Mouse (Mus musculus) thymus, postnatal 36 days (tissue): ENCODE measurements around the gene Rabgap1l.

Experiments
- DNase-seq, 2 experiments: peaks; one replicate each; pipeline ENCODE4 v3.0.0; 2022; ENCODE audit warnings: mixed read lengths in 2 of 2

Rabgap1l gene

DNA sequence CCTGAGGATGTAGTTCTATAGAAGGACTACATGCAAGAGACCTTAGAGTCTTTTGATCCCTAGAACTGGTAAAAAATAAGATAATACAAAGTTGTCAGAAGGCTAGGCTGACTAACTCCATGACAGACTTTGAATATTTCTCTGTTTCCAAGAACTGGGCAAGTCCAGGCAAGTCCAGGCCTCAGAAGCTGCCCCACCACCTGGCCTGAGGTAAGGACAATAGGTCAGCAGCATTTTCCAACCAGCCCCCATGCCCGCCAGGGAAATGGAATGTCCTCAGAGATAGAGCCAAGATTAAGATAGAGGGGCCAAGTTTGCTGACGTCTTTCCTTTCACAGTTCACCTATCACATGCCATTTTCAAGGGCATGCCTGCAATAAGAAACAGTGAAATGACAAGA is 517.8 kb downstream of the Rabgap1l start:
- no peak for DNase-seq

DNA sequence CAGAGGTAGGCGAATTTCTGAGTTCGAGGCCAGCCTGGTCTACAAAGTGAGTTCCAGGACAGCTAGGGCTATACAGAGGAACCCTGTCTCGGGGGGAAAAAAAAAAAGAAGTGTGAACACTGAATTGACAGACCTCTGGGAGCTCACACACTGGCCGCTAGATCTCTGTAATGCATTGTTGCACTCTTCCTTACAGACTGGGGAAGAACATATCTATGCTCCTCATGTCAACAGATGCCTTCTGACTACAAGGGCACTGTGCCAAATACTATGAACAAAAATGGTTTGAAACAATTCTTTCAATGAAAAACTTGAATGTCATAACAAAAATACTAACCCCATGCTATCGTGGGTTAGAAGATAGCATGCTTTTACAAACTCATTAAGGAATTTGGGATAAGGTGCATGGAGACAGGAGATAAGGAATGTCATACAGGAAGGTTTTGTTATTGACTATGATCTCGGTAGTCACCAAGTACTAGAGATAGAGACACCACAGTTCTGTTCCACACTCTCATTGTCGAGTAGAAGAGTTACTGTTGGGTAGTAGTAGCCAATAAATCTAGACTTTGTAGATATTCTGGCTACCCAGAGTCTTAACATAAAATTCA is 519.8 kb downstream of the Rabgap1l start:
- DNase-seq = no peak

DNA sequence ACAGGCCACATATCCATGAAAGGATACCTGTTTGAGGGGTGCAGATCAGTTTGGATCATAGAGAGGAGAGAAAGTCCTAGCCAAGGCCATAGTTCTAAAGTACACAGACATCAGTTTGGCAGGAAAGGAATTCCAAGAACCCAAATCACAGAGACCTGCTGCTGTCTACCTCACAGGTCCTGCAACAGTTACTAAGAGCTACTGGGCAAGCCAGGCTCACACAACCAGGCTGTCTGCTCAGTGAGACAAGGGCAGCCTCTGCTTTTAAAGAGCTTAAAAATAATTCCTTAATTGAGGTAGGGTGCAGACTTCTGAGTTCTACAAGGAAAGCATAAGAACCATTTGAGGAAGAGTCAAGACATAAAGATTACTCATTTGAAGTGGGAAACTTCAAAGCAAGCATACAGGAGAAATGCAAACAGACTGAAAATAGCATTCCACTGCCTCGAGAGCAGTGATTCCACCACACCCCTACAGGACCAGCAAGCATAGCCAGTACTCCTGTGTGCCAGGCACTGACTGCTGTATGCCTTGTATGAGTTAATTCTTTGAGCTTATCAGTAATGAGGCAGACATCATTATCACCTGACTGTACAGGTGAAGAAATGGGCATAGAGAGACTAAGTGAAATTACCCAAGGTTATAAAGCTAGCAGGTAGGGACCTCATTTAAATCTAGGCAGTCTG is 521.6 kb downstream of the Rabgap1l start:
- DNase-seq = no peak

DNA sequence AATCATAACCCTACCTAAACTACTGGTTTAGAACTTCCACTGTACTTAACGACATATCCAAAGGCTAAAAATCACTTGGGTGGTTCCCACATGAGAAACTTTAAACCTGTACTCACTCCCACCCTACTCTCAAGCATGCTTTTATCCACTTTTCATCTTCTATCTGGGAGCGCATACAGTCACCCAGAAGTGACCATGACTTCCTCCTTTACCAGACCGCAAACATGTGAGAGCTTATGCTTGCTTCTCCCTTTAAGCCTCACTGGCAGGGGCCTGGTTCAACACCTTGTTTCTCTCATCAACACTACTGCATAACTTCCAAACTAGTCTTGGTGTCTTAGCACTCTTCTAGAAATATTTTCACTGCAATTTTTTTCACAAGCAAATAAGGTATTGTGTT is 524.7 kb downstream of the Rabgap1l start:
- no peak for DNase-seq

- no peak for DNase-seq
Measured at GRCm38 (mm10) chr1:160263630-160264346, 529.2 kb downstream of the Rabgap1l start.

- DNase-seq = no peak
Measured at GRCm38 (mm10) chr1:160263053-160263452, 530.0 kb downstream of the Rabgap1l start.

GRCm38 (mm10) chr1:160262415-160262814 is 530.6 kb downstream of the Rabgap1l start:
- DNase-seq = no peak

- no peak for DNase-seq
Measured at GRCm38 (mm10) chr1:160261849-160262248, 531.2 kb downstream of the Rabgap1l start.

DNA sequence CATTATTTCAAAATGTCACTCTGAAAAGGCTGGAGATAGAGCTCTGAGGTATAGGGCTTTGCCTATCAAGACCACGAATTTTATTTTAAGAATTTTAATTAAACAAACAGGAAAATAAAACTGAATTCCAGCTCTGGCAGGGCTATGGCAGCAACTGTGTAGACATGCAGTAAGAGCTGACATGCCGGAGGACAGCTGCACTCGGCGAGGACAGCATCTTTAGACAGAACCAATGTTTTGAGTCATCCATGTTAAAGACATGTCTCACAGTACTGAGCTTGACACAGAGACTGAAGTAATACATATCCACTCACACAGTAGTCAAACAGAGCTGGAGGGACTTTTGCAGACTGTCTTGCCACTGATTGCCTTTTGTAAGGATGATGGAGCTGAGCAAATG is 532.4 kb downstream of the Rabgap1l start:
- no peak for DNase-seq

DNA sequence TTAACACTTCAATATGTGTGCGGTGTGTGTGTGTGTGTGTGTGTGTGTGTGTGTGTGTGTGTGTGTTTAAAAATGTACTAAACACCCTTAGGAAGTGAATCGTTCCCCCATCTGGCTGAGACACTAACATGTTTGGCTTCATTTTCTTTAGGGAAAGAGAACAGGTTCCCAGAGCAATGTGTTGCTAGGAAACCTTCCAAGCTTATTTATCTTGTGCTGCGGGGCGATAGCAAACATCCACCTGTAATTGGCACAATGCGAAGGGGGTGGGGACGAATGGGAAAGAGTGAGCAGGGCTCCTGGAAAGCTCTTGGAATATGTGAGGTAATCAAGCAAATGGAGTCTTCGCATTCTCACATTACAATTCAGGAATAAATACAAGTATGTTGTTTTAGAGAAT is 533.1 kb downstream of the Rabgap1l start:
- no peak for DNase-seq

DNA sequence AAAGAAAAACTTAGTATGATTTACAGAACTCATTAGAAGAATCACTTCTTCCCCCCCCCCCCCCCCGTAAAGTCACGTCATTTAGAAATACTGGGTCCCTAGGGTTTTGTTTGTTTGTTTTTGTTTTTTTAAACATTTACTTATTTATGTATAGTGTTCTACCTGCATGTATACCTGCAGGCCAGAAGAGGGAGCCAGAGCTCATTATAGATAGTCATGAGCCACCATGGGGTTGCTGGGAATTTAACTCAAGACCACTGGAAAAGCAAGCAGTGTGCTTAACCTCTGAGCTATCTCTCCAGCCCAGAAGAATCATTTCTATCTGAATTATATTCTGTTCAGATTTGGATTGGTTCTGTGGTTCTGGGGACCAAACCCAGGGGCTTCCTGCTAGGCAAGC is 539.9 kb downstream of the Rabgap1l start:
- DNase-seq = no peak

DNA sequence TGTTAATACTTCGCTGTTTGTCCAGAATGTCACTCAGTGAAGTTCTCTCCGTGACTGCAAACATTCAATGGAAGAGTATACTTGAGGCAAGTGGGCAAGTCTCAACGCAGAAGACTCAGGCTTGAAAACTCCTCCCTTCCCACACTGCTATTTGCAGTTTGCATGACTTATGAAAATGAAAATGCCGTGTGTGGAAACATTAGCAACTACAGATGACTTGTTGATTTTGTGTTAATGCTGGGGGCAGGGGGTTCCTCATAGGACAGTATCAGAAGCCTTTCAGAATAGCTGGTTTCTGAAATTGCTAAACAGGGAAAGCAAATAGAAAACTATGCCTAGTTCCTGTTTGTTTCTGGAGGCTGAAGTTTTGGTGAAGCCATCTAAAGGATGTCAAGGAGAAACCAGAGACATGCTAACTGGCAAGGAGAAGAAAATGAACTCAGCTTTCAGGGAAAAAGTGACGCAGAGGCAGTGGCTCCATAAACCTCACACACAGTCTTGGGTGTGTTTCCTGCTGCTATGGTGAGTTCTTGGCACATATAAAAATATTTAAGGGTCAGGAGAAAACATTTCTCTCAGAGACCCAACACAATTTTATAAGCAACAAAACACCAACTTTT is 541.5 kb downstream of the Rabgap1l start:
- no peak for DNase-seq

- DNase-seq = no peak
Measured at GRCm38 (mm10) chr1:160250782-160251181, 542.2 kb downstream of the Rabgap1l start.

DNA sequence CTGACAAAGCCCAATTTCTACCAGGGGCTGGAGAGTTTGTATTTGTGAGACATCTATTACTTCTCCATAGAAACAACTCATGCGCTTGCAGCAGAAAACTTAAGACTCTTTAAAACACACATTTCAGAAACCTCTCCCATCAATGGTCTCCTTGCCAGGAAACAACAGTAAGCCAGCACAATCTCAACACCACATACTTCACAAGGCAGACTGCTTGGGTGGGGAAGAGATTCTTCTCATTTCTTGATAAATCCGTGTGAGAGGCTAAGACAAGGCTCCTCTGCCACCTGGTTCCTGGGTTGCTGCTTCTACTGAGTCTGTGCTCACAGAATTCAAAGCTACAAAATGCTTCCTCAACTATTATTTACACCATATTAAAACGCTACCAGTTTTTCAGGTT is 543.2 kb downstream of the Rabgap1l start:
- DNase-seq = no peak

- DNase-seq = peak; percentile 48 to 68
Measured at GRCm38 (mm10) chr1:160247473-160247872, 545.5 kb downstream of the Rabgap1l start.

DNA sequence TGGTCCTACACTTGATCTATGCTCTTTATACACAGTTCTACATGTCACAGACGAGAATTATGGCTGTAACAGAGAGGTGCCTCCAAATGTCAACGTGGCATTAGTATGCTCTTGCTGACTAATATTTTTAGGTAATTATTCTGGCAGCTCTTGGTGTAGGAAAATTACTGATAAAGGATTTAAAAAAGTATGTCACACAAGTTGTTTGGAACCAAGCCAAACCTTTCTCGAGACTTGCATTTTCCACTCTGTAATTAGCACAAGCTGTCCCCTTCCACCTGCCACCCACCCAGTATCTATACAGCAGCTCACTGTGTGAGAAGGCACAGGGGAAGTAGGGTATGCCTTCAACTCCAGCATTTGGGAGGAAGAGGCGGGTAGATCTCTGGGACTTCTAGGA is 546.2 kb downstream of the Rabgap1l start:
- DNase-seq = no peak

DNA sequence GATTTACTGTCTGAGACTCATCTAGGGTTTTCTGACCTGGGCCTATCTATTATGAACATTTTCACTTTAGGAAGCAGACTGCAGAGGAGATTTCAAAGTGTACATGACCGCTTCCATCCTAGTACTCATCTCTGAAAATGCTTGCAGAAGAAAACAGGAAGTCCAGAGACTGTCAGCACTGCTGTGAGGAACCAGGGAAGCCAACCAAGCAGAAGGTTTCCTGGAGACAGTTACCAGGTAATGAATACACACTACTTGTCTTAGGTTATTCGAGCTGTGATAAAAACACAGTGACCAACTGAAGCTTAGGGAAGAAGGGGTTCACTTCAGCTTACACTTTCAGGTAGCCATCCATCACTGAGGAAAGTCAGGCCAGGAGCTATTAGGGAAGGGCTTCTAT is 547.1 kb downstream of the Rabgap1l start:
- DNase-seq = no peak

GRCm38 (mm10) chr1:160244689-160245088 is 548.3 kb downstream of the Rabgap1l start:
- DNase-seq = no peak

DNA sequence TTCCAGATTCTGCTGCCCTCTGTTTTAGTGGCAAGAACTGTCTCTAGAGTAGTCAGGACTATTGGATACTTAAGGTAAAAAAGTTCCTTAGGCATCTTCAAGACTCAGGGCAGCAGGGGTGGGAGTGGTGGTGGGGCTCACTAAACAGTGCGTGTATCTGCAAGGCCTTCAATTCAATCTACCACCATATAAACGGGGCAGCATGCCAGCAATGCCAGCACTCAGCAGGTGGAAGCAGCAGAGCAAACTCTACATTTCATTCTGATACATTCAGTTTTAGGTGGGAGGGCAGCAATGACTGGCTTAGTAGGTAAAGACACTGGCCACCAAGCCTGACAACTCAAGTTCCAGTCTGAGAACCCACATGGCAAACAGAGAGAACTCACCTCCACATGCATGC is 552.9 kb downstream of the Rabgap1l start:
- DNase-seq = no peak

DNA sequence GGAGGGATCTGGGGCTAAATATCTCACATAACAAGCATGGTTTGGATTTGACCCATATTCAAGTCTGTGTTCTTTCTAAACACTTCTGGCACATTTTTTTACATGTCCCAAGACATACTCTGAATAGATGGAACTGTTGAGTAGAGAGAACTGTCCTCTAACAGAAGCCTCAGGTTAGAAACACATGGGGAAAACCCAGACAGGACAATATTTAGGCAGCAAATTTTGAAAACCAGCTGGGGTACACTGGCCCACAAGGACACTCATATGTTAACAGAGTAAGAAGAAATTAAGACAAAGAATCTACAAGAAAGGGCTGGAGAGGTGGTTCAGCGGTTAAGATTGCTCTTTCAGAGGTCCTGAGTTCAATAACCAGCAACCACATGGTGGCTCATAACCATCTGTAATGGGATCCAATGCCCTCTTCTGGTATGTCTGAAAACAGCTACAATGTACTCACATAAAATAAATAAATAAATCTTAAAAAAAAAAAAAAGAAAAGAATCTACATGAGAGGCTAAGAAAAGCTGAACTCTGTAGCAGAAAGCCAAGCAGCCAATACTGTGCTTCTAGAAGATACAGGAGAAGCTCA is 554.1 kb downstream of the Rabgap1l start:
- DNase-seq = no peak

DNA sequence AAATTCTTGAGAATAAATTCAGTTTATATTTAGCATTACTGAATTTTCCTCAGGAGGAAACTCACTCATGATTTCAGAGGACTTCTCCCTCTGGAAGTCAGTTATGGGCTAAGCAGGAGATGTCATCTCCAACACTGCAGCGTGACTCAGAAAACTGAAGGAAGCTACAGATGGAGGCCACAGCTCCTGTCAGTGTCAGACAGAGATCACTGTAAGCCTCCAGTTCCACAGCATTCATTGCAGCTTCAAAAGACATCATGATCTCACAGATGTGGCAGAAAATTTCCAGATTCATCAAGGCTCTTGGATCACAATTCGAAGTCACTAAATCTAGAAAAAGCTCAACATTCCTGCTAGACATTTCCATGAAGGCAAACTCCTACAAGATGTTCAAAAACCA is 555.0 kb downstream of the Rabgap1l start:
- DNase-seq = no peak

GRCm38 (mm10) chr1:160233921-160234320 is 559.1 kb downstream of the Rabgap1l start:
- DNase-seq = no peak

- DNase-seq = no peak
Measured at GRCm38 (mm10) chr1:160232113-160232512, 560.9 kb downstream of the Rabgap1l start.
